Mouse (Mus musculus): ENCODE data around the gene Filip1l.

The Filip1l gene

GRCm38 (mm10) chr16:57398387-57399214 is 45.7 kb downstream of the Filip1l start:
- DNase-seq, result peak; percentile 67

DNA sequence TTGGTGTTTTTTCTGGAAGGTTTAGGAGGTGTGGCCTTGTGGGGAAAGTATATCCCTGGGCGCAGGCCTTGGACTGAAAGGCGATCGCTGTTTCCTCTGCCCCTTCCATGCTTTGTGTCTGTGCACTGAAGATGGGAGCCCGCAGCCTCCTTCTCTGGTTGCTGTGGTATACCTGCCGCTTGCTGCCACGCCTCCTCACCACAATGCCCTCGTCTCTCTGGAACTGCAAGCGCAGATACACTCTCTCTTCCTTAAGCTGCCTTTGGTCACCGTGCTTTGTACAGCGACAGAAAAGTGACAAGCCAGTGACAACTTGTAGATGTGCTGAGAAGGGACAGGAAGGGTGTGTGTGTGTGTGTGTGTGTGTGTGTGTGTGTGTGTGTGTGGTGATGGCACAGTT is 46.7 kb downstream of the Filip1l start:
- DNase-seq, result no peak

DNA sequence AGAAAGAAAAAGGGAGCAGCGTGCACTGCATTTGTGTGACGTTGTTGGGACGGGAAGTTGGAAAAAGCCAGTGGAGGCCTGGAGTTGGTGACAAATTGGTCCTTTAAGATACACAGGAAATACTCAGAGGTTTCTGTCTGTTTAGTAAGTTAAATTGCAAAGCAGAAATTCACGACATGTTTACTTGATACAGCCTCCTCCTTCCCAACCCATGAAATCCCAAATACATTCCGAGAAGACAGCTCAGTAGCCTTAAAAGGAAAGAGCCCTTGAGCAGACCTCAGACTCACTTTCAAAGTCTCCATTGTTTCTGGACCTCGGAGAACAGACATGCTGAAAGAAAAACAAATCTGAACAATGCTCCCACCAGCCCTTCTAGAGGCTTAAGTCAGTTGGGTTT is 48.8 kb downstream of the Filip1l start:
- no peak for DNase-seq

DNA sequence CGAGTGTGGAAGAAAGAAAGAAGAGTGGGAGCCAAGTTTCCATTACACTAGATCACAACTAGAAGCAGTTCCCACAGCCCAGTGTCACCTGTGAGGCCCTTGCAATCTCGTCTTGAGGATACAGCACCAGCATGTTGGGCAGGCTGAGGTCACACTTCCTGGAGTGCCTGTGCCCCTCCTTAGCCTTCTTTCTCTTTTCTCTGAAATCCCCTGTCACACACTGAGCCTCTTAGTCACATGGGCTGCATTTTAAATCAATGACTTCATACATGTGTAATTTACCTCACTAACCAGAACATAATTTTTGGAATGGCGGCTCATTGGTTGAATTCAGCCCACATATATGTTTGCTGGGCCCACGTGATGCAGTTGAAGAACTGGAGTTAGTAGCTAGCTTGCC is 50.0 kb downstream of the Filip1l start:
- DNase-seq, result no peak

DNA sequence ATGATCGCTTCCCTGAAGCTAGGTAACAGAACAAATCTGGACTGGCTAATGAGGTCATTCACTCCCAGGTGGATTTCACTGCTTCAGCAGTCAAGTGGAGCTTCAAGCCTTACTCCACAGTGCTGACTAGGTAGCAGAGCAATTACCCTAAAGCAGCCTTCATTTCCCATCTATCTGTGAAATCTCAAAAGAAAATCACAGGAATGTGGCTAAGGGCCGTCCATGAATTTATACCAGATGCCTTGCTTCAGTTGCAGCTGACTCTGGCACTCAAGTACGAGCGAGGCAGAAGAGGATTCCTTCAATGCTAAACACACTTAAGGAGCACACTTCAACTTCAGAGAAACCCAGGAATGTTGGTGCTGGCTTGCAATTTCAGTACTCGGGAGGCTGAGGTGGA is 50.9 kb downstream of the Filip1l start:
- no peak for DNase-seq

DNA sequence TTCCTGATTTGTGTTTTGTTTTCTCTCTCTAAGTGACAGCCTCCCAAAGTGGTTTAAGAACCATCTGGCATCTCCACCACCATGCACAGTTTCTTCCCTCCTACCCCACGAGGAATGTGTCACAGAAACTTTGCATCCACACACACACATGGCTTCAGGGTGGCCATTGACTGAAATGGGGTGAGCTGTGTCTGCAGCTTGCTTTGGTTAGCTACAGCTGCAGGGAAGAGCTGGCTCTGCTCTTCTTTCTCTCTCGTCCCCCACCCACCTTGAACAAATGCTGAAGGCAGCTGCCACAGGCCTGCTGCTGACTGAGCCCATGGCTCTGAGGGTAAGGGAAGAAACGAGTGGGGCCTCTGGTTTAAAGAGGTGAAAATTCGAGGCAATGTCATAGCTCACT is 59.9 kb downstream of the Filip1l start:
- DNase-seq, result no peak

- no peak for DNase-seq
Observed at GRCm38 (mm10) chr16:57416049-57416448, 63.2 kb downstream of the Filip1l start.

DNA sequence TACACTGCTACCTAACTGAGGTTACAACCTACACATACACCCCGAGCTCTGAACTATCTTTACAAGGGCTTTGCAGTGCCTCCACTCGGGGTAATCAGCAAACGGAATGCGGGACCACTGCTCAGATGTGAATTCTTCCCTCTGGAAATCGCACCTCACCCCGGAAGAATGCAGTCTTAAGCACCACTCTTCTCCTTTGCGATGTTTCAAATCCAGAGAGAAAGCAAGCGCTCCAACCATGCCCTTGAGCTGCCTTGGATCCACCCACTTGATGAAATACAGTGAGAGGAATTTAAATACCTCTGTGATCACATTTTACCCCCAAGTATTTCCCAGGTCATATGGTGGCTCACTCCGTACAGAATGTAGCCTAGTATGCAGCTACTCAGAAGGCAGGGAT is 64.1 kb downstream of the Filip1l start:
- no peak for DNase-seq

GRCm38 (mm10) chr16:57417955-57418354 is 65.1 kb downstream of the Filip1l start:
- no peak for DNase-seq

GRCm38 (mm10) chr16:57419332-57419731 is 66.4 kb downstream of the Filip1l start:
- no peak for DNase-seq

- no peak for DNase-seq
Observed at GRCm38 (mm10) chr16:57419881-57420280, 67.0 kb downstream of the Filip1l start.

DNA sequence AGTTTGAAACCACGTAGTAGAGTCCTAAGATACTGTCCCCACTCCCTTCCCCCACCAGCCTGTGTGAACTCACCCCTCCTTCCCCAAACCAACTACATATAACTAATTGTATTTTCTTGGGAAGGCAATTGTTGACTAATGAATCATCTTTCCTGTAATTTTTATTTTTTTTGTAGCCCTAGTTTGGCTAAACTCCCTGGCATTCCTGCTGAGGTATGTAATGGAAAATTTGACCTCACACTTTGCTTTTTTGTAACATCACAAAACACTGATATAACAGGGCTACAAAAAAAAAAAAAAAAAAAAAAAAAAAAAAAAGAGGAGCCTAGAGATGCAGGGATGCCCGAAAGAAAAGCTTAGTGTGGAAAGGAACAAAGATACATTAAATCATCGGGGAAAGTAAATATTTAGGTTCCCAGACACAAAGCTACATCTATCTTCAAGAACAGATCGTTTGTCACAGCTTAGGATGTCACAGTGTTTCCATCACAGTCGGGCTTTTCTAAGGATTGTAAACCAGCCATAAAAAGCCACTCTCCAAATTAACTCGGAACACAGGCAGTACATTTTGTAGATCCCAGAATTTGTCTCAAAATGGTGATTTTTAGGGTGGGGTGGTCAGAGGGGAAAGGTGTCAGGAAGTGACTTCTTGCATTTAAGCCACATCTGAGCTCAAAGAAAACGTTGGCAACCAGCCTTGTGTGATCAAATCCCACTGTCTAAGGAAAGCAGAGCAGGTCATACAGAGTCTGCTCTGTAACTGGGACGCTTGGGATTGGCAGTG is 68.1 kb downstream of the Filip1l start:
- no peak for DNase-seq

DNA sequence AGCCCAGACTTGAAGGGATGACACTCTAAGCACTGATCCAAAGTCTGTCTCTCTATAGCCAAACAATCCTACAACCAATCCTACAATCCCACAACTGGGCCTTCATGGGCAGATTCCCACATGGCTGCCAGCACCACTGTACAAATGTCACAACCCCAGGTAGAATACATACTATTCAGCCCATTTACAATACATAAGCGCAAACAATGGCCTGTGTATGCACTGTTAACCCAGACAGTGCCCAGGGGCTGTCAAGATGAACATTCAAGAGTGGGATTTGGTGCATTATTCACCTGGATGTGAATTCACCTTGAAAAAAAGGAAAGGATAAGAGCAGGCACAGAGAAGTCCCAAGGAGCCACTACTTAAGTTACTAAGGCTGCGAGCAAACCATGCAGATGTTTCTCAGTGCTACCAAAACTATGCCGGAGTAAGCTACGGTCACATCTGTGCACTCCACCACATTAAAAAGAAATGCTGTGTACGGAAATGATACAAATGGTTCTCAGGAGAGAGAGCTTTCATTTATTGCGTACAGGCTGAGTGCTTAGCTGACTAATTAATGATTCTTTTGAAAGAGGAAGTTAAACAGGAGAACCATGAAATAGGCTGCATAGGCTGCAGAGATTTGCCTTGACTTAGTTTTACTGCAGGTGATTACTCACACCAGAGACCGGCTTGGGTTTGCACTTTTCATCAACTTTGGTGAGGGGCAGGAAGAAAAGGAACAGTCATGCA is 69.0 kb downstream of the Filip1l start:
- DNase-seq, result no peak

DNA sequence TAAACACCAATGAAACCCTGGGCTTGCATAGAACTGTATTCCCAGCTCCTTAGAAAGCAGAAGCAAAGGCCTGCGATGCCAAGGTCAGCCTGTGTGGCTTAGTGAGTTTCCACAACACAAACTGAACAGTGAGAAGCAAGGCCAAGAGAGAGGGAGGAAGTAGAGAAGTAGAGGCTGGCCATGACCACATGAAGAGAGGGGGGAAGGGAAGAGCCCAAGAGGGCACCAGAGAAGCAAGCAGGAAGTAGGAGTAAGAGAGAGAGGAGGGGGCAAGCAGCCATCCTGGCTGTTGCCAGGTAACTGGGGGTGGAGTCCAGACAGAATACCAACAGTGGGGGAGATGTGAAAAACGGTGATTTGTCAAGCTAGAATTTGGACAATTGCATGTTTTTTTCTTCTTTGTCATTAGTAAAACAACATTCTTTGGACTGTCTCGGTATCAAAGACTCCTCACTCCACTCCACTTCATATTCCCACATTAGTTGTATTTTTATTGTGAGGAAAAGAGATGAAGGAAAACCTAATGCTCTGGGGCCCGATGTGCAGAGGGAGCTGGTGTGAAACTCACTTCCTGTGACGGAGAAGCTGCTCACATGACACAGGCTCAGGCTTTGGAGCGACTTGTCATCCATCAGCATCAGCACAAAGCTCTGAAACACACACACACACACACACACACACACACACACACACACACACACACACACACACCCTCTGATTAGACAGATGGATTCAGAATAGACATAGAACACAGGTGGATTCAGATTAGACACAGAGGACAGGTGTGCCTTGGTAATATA is 70.3 kb downstream of the Filip1l start:
- DNase-seq, result no peak

- DNase-seq, result no peak
Observed at GRCm38 (mm10) chr16:57426680-57427079, 73.8 kb downstream of the Filip1l start.

DNA sequence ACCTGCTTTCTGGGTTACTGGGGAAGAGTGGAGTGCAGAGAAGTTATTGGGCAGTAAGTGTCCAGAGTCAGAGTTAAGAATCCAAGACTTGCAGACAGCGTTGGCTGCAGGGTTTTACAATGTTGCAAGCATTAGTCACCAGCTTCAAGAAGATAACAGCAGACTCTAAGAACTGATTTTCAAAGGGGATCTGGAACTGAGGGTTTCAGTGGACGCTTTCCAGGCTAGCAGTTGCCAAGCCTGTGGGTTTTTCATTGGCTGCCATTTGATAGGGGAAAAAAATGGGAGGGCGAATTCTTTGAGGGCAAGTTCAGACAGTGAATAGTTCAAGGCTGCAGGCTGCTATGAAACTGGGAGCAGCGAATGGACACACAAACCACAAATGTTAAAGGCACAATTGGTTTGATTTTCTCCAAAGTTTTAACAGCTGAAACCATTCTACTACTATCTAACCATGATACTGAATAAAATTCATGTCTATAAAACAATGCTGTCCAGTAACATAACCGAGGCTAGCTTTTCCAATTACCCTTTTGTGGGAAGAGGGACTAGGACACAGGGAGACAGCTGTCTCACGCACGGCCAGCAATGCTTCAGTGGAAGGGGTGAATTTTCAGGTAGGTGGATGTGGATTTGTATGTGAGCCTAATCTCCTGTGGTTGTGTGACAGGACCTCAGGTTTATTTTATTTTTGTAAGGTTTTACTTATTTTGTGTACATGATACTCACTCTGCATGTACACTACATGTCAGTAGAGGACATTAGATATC is 74.8 kb downstream of the Filip1l start:
- no peak for DNase-seq

GRCm38 (mm10) chr16:57428977-57429376 is 76.1 kb downstream of the Filip1l start:
- no peak for DNase-seq

GRCm38 (mm10) chr16:57431294-57431693 is 78.4 kb downstream of the Filip1l start:
- DNase-seq, result no peak

DNA sequence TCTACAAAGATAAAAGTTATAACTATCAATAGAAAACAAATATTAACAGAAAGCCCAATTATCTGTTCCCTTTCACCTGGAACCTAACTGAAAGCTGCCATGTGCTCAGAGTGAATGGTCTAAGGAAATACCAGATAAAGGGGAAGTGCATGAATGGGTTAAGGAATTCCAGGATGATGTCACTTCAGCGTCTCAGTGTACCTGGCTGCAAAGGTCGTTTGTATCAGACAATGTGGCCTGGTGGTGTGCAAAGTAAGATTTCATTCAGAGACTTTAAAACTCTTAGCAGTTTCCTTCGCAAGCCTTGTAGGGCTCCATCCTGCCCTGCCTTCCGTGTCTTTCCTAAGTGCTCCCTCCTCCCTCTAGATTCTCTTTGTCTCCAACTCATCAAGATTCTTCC is 80.3 kb downstream of the Filip1l start:
- no peak for DNase-seq

DNA sequence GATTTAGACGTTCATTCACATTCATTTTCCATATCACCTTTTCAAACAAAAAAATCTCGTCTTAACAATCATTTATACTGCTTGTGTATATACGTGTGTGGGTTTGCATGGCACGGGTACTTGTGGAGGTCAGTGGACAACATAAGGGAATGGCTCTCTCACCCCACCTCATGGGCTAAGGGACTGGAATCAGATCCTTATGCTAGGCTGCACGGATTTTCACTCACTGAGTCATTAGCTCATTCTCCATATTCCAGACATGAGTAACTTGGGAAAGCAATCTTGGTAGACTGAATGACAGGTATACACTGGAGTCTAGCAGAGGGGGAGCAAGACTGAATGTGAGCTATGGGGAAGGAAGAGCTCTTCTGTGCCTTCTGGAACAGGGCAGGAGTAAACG is 80.8 kb downstream of the Filip1l start:
- no peak for DNase-seq

DNA sequence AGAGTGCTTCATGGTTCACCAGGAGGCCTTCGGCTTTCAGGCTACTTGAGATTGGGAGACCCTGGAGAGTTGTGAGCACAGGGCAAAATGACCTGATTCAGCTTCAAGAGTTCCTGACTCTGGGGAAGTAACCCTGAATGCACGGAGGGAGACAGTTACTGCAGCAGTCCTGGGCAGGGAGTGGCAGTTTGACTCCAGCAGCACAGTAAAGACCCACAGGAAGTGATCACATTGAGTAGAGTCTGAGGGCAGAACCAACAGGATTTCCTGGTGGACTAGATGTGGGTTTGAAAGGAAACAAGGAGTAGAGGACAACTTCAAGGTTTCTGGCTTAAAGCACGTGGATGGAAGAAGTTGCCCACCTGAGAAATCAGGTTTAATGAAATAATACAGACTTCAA is 81.7 kb downstream of the Filip1l start:
- DNase-seq, result no peak

All from right cerebral cortex, postnatal 4 days (tissue).